Mouse (Mus musculus): ENCODE results near the gene A030003K21Rik. TPM values are rescaled to one million over a fixed set of nuclear protein-coding genes. Genes with fewer than 3 reads are reported as not detected.

Gene A030003K21Rik
- polyA plus RNA-seq, 1 experiment = not detected

GRCm38 (mm10) chr1:82977840-82978239 is 34.7 kb upstream of the A030003K21Rik start:
- H3K79me2 ChIP-seq (ENCODE audit: control insufficient read depth, insufficient read depth) = no peaks in the 10 kb centered on the region

GRCm38 (mm10) chr1:82975750-82976149 is 32.6 kb upstream of the A030003K21Rik start:
- Histone ChIP-seq H3K27me3 (ENCODE audit: control insufficient read depth, insufficient read depth, insufficient read length) (no peaks in the 10 kb centered on the region), H3K79me2 (ENCODE audit: control insufficient read depth, insufficient read depth) (no peaks in the 10 kb centered on the region), H3K4me3 (ENCODE audit: insufficient read depth, poor library complexity, severe bottlenecking) (no peak overlapping the region), H3ac (ENCODE audit: control insufficient read depth, insufficient read length, low read depth) (no peak overlapping the region), H3K79me3 (ENCODE audit: low read depth) (no peaks in the 10 kb centered on the region), H3K36me3 (ENCODE audit: control insufficient read depth, insufficient read depth) (no peaks in the 10 kb centered on the region)
- TF ChIP-seq MYOG (IDR thresholded peaks at IDR 0.05; ENCODE audit: control insufficient read depth, extremely low read depth, insufficient read length) (no peak), MYOD1 (IDR thresholded peaks at IDR 0.05; ENCODE audit: control insufficient read depth, insufficient read length, low read depth) (no peak)

More at GRCm38 (mm10) chr1:82977840-82978239, 34.7 kb upstream of the A030003K21Rik start:
- Histone ChIP-seq H3ac (ENCODE audit: control insufficient read depth, insufficient read length, low read depth) (no peak overlapping the region), H3K4me3 (ENCODE audit: insufficient read depth, poor library complexity, severe bottlenecking) (no peak overlapping the region), H3K79me3 (ENCODE audit: low read depth) (no peaks in the 10 kb centered on the region), H3K27me3 (ENCODE audit: control insufficient read depth, insufficient read depth, insufficient read length) (no peaks in the 10 kb centered on the region), H3K36me3 (ENCODE audit: control insufficient read depth, insufficient read depth) (no peaks in the 10 kb centered on the region)
- TF ChIP-seq CEBPB (IDR thresholded peaks at IDR 0.05; ENCODE audit: low read depth) (no peak), CTCF (IDR thresholded peaks at IDR 0.05; ENCODE audit: control insufficient read depth, insufficient read depth, insufficient read length) (no peak), MYOD1 (IDR thresholded peaks at IDR 0.05; ENCODE audit: control insufficient read depth, insufficient read length, low read depth) (no peak), MYOG (IDR thresholded peaks at IDR 0.05; ENCODE audit: control insufficient read depth, extremely low read depth, insufficient read length) (no peak), FOSL1 (IDR thresholded peaks at IDR 0.05; ENCODE audit: insufficient read depth, low read length, poor library complexity, severe bottlenecking) (no peak), USF1 (IDR thresholded peaks at IDR 0.05; ENCODE audit: low read depth) (no peak), MAX (IDR thresholded peaks at IDR 0.05) (no peak)

- no peak for TF ChIP-seq MYOD1 (IDR thresholded peaks at IDR 0.05; ENCODE audit: control insufficient read depth, insufficient read length, low read depth)
- TF ChIP-seq CEBPB (IDR thresholded peaks at IDR 0.05; ENCODE audit: low read depth) = no peak
- no peak for TF ChIP-seq USF1 (IDR thresholded peaks at IDR 0.05; ENCODE audit: low read depth)
- no peak for TF ChIP-seq MAX (IDR thresholded peaks at IDR 0.05)
- Histone ChIP-seq H3K4me3 (ENCODE audit: insufficient read depth, poor library complexity, severe bottlenecking) (no peak overlapping the region), H3K79me3 (ENCODE audit: low read depth) (no peaks in the 10 kb centered on the region), H3ac (ENCODE audit: control insufficient read depth, insufficient read length, low read depth) (no peak overlapping the region), H3K36me3 (ENCODE audit: control insufficient read depth, insufficient read depth) (no peaks in the 10 kb centered on the region), H3K79me2 (ENCODE audit: control insufficient read depth, insufficient read depth) (no peaks in the 10 kb centered on the region), H3K27me3 (ENCODE audit: control insufficient read depth, insufficient read depth, insufficient read length) (no peaks in the 10 kb centered on the region)
Measured at GRCm38 (mm10) chr1:82974342-82974741, 31.2 kb upstream of the A030003K21Rik start.

GRCm38 (mm10) chr1:82973901-82974300 is 30.7 kb upstream of the A030003K21Rik start:
- Histone ChIP-seq H3K79me3 (ENCODE audit: low read depth) (no peaks in the 10 kb centered on the region), H3K4me3 (ENCODE audit: insufficient read depth, poor library complexity, severe bottlenecking) (no peak overlapping the region), H3K36me3 (ENCODE audit: control insufficient read depth, insufficient read depth) (no peaks in the 10 kb centered on the region), H3K27me3 (ENCODE audit: control insufficient read depth, insufficient read depth, insufficient read length) (no peaks in the 10 kb centered on the region), H3K79me2 (ENCODE audit: control insufficient read depth, insufficient read depth) (no peaks in the 10 kb centered on the region), H3ac (ENCODE audit: control insufficient read depth, insufficient read length, low read depth) (no peak overlapping the region)
- no peak for TF ChIP-seq CTCF (IDR thresholded peaks at IDR 0.05; ENCODE audit: control insufficient read depth, insufficient read depth, insufficient read length)
- TF ChIP-seq MAX (IDR thresholded peaks at IDR 0.05) = no peak

- Histone ChIP-seq H3K79me3 (ENCODE audit: low read depth) (no peaks in the 10 kb centered on the region), H3K27me3 (ENCODE audit: control insufficient read depth, insufficient read depth, insufficient read length) (no peaks in the 10 kb centered on the region), H3K79me2 (ENCODE audit: control insufficient read depth, insufficient read depth) (no peaks in the 10 kb centered on the region), H3ac (ENCODE audit: control insufficient read depth, insufficient read length, low read depth) (no peak overlapping the region), H3K4me3 (ENCODE audit: insufficient read depth, poor library complexity, severe bottlenecking) (no peak overlapping the region), H3K36me3 (ENCODE audit: control insufficient read depth, insufficient read depth) (no peaks in the 10 kb centered on the region)
- TF ChIP-seq CTCF (IDR thresholded peaks at IDR 0.05; ENCODE audit: control insufficient read depth, insufficient read depth, insufficient read length) = no peak
- TF ChIP-seq MYOG (IDR thresholded peaks at IDR 0.05; ENCODE audit: control insufficient read depth, extremely low read depth, insufficient read length) = no peak
- TF ChIP-seq USF1 (IDR thresholded peaks at IDR 0.05; ENCODE audit: low read depth) = no peak
- no peak for TF ChIP-seq MYOD1 (IDR thresholded peaks at IDR 0.05; ENCODE audit: control insufficient read depth, insufficient read length, low read depth)
- no peak for TF ChIP-seq MAX (IDR thresholded peaks at IDR 0.05)
- no peak for TF ChIP-seq FOSL1 (IDR thresholded peaks at IDR 0.05; ENCODE audit: insufficient read depth, low read length, poor library complexity, severe bottlenecking)
- no peak for TF ChIP-seq CEBPB (IDR thresholded peaks at IDR 0.05; ENCODE audit: low read depth)
Measured at GRCm38 (mm10) chr1:82973244-82973643, 30.1 kb upstream of the A030003K21Rik start.

- TF ChIP-seq MYOD1 (IDR thresholded peaks at IDR 0.05; ENCODE audit: control insufficient read depth, insufficient read length, low read depth) (no peak), MAX (IDR thresholded peaks at IDR 0.05) (no peak), FOSL1 (IDR thresholded peaks at IDR 0.05; ENCODE audit: insufficient read depth, low read length, poor library complexity, severe bottlenecking) (no peak), CTCF (IDR thresholded peaks at IDR 0.05; ENCODE audit: control insufficient read depth, insufficient read depth, insufficient read length) (no peak), USF1 (IDR thresholded peaks at IDR 0.05; ENCODE audit: low read depth) (no peak), CEBPB (IDR thresholded peaks at IDR 0.05; ENCODE audit: low read depth) (no peak)
- no peak overlapping the region for H3K4me3 ChIP-seq (ENCODE audit: insufficient read depth, poor library complexity, severe bottlenecking)
- H3K79me3 ChIP-seq (ENCODE audit: low read depth) = no peaks in the 10 kb centered on the region
Measured at GRCm38 (mm10) chr1:82972046-82972445, 28.9 kb upstream of the A030003K21Rik start.

More at GRCm38 (mm10) chr1:82972046-82972445, 28.9 kb upstream of the A030003K21Rik start:
- Histone ChIP-seq H3ac (ENCODE audit: control insufficient read depth, insufficient read length, low read depth) (no peak overlapping the region), H3K36me3 (ENCODE audit: control insufficient read depth, insufficient read depth) (no peaks in the 10 kb centered on the region), H3K27me3 (ENCODE audit: control insufficient read depth, insufficient read depth, insufficient read length) (no peaks in the 10 kb centered on the region), H3K79me2 (ENCODE audit: control insufficient read depth, insufficient read depth) (no peaks in the 10 kb centered on the region)
